Mouse (Mus musculus) midbrain, embryonic 13.5 days (tissue): ENCODE measurements at regions not wholly inside any gene's neighbourhood (a gene's known extent, or its start where the extent isn't known, plus 50 kb on each side); places are given as distances from the start of the nearest gene placed in this dataset.
"Not testable (repeated sequence)": the region's sequence is repeated elsewhere in the genome, so short reads cannot be mapped to it uniquely, and the experiment has no call there.

Experiments
- ATAC-seq: fragments of 200-750 bp; cut with Nextera tagmentation; 2 replicates; pipeline ENCODE4 v1.8.0; 2017; ENCODE audit warnings: mild to moderate bottlenecking, moderate TSS enrichment, moderate library complexity
- H3K27ac ChIP-seq: fragments of 300-500 bp; sonication (generic); 2 replicates; pipeline ENCODE4 v1.5.1; 2015; ENCODE audit warnings: inconsistent platforms, mild to moderate bottlenecking, moderate library complexity
- H3K27me3 ChIP-seq: fragments of 300-500 bp; sonication (generic); 2 replicates; pipeline ENCODE4 v1.6.1; 2015; ENCODE audit warnings: mild to moderate bottlenecking, inconsistent platforms
- H3K36me3 ChIP-seq: fragments of 300-500 bp; sonication (generic); 2 replicates; pipeline ENCODE4 v1.6.1; 2015; ENCODE audit warnings: mild to moderate bottlenecking, inconsistent platforms
- H3K4me1 ChIP-seq: fragments of 300-500 bp; sonication (generic); replicated peaks from 2 replicates; pipeline ENCODE4 v1.6.1; 2015; ENCODE audit warnings: inconsistent platforms
- H3K4me2 ChIP-seq: fragments of 300-500 bp; sonication (generic); replicated peaks from 2 replicates; pipeline ENCODE4 v1.6.1; 2015; ENCODE audit warnings: moderate library complexity, mild to moderate bottlenecking, inconsistent platforms
- H3K4me3 ChIP-seq: fragments of 300-500 bp; sonication (generic); replicated peaks from 2 replicates; pipeline ENCODE4 v1.5.1; 2015; ENCODE audit warnings: mild to moderate bottlenecking, inconsistent platforms
- H3K9ac ChIP-seq: fragments of 300-500 bp; sonication (generic); replicated peaks from 2 replicates; pipeline ENCODE4 v1.6.1; 2015; ENCODE audit warnings: mild to moderate bottlenecking, inconsistent platforms
- H3K9me3 ChIP-seq: fragments of 300-500 bp; sonication (generic); 2 replicates; pipeline ENCODE4 v1.6.1; 2016; ENCODE audit warnings: mild to moderate bottlenecking, inconsistent platforms
- WGBS: fragments of 180-500 bp; shearing (Covaris S2); methylation state at CpG from one replicate; pipeline ENCODE4 v1.1.7; 2015; 5-methylcytosine and 5-hydroxymethylcytosine counted together

- Histone ChIP-seq H3K36me3 (no peaks in the 10 kb centered on the region), H3K9ac (no peak overlapping the region), H3K4me3 (no peak overlapping the region), H3K9me3 (no peaks in the 10 kb centered on the region), H3K4me1 (0 out of 2 replicates have a peak, but pooled peaks cover 3% of the 10 kb centered on the region), H3K27me3 (no peaks in the 10 kb centered on the region), H3K4me2 (no peak overlapping the region), H3K27ac (no peak overlapping the region)
- ATAC-seq, result no peak
- WGBS, result 94% methylated on average over 14 of the region's 14 CpGs
Measured at GRCm38 (mm10) chr1:88786066-88786465, 84.0 kb upstream of the Arl4c start.

GRCm38 (mm10) chr1:88790674-88791073 lies 88.7 kb upstream of the Arl4c start:
- Histone ChIP-seq H3K4me3 (no peak overlapping the region), H3K9me3 (peaks cover 5% of the 10 kb centered on the region; the same call in 1 of the 2 replicates), H3K27me3 (no peaks in the 10 kb centered on the region), H3K27ac (no peak overlapping the region), H3K4me1 (no peaks in the 10 kb centered on the region), H3K4me2 (no peak overlapping the region), H3K9ac (no peak overlapping the region), H3K36me3 (no peaks in the 10 kb centered on the region)
- WGBS, result 83% methylated on average over 7 of the region's 7 CpGs
- no peak for ATAC-seq

- peaks cover 6% of the 10 kb centered on the region; the same call in 1 of the 2 replicates for H3K9me3 ChIP-seq
- no peak overlapping the region for H3K27ac ChIP-seq
- ATAC-seq, result no peak
- no peaks in the 10 kb centered on the region for H3K27me3 ChIP-seq
- no peak overlapping the region for H3K4me2 ChIP-seq
- H3K9ac ChIP-seq, result no peak overlapping the region
- H3K36me3 ChIP-seq, result no peaks in the 10 kb centered on the region
- H3K4me3 ChIP-seq, result no peak overlapping the region
- peaks cover 17% of the 10 kb centered on the region for H3K4me1 ChIP-seq
- WGBS, result 69% methylated on average over 10 of the region's 10 CpGs
Measured at GRCm38 (mm10) chr1:88794926-88795325, 92.9 kb upstream of the Arl4c start.

- Histone ChIP-seq H3K4me3 (no peak overlapping the region), H3K9ac (no peak overlapping the region), H3K4me1 (peaks cover 28% of the 10 kb centered on the region), H3K27me3 (no peaks in the 10 kb centered on the region), H3K27ac (no peak overlapping the region), H3K36me3 (no peaks in the 10 kb centered on the region), H3K4me2 (no peak overlapping the region), H3K9me3 (peaks cover 11% of the 10 kb centered on the region; the same call in 1 of the 2 replicates)
- 40% methylated on average over 14 of the region's 14 CpGs for WGBS
- peak; percentile 53; the same call in 1 of the 2 replicates for ATAC-seq
Measured at GRCm38 (mm10) chr1:88798473-88798872, 96.5 kb upstream of the Arl4c start.

- Histone ChIP-seq H3K4me2 (no peak overlapping the region), H3K27me3 (no peaks in the 10 kb centered on the region), H3K36me3 (no peaks in the 10 kb centered on the region), H3K4me1 (peaks cover 28% of the 10 kb centered on the region), H3K4me3 (no peak overlapping the region), H3K9ac (no peak overlapping the region), H3K27ac (no peak overlapping the region), H3K9me3 (peaks cover 15% of the 10 kb centered on the region; the same call in 1 of the 2 replicates)
- no peak for ATAC-seq
- 24% methylated on average over 8 of the region's 8 CpGs for WGBS
Measured at GRCm38 (mm10) chr1:88798874-88799273, 96.9 kb upstream of the Arl4c start.

GRCm38 (mm10) chr1:88799343-88799742 lies 97.3 kb upstream of the Arl4c start:
- Histone ChIP-seq H3K4me1 (peaks cover 28% of the 10 kb centered on the region), H3K36me3 (no peaks in the 10 kb centered on the region), H3K27ac (peak overlapping the region; percentile 63), H3K4me2 (no peak overlapping the region), H3K4me3 (no peak overlapping the region), H3K9ac (no peak overlapping the region), H3K27me3 (no peaks in the 10 kb centered on the region), H3K9me3 (peaks cover 16% of the 10 kb centered on the region; the same call in 1 of the 2 replicates)
- ATAC-seq, result peak; percentile 69
- WGBS, result 10% methylated on average over 7 of the region's 7 CpGs

GRCm38 (mm10) chr1:88799789-88800188 lies 97.8 kb upstream of the Arl4c start:
- H3K4me3 ChIP-seq, result no peak overlapping the region
- no peak overlapping the region for H3K9ac ChIP-seq
- peaks cover 16% of the 10 kb centered on the region; the same call in 1 of the 2 replicates for H3K9me3 ChIP-seq
- H3K4me1 ChIP-seq, result peaks cover 28% of the 10 kb centered on the region
- peak; percentile 27; the same call in 1 of the 2 replicates for ATAC-seq
- H3K4me2 ChIP-seq, result no peak overlapping the region
- no peaks in the 10 kb centered on the region for H3K36me3 ChIP-seq
- peak overlapping the region; percentile 63 for H3K27ac ChIP-seq
- 17% methylated on average over 8 of the region's 8 CpGs for WGBS
- H3K27me3 ChIP-seq, result no peaks in the 10 kb centered on the region

GRCm38 (mm10) chr1:88800411-88800810 lies 98.4 kb upstream of the Arl4c start:
- Histone ChIP-seq H3K27me3 (no peaks in the 10 kb centered on the region), H3K4me2 (no peak overlapping the region), H3K9me3 (peaks cover 14% of the 10 kb centered on the region; the same call in 1 of the 2 replicates), H3K4me3 (no peak overlapping the region), H3K9ac (no peak overlapping the region), H3K27ac (no peak overlapping the region), H3K4me1 (peaks cover 28% of the 10 kb centered on the region), H3K36me3 (no peaks in the 10 kb centered on the region)
- ATAC-seq, result no peak
- 35% methylated on average over 5 of the region's 5 CpGs for WGBS

GRCm38 (mm10) chr1:88801151-88801550 lies 99.1 kb upstream of the Arl4c start:
- peaks cover 28% of the 10 kb centered on the region for H3K4me1 ChIP-seq
- H3K9ac ChIP-seq, ATAC-seq, H3K27ac ChIP-seq, H3K4me3 ChIP-seq, H3K36me3 ChIP-seq, H3K4me2 ChIP-seq, H3K27me3 ChIP-seq: not testable (repeated sequence)
- peaks cover 11% of the 10 kb centered on the region; the same call in 1 of the 2 replicates for H3K9me3 ChIP-seq

- no peak overlapping the region for H3K9ac ChIP-seq
- no peak overlapping the region for H3K4me3 ChIP-seq
- H3K4me2 ChIP-seq, result no peak overlapping the region
- WGBS, result 56% methylated on average over 6 of the region's 6 CpGs
- no peaks in the 10 kb centered on the region for H3K36me3 ChIP-seq
- peaks cover 5% of the 10 kb centered on the region; the same call in 1 of the 2 replicates for H3K4me1 ChIP-seq
- H3K27me3 ChIP-seq, result no peaks in the 10 kb centered on the region
- ATAC-seq, result no peak
- no peak overlapping the region for H3K27ac ChIP-seq
- H3K9me3 ChIP-seq, result peaks cover 11% of the 10 kb centered on the region; the same call in 1 of the 2 replicates
Measured at GRCm38 (mm10) chr1:88806960-88807359, 104.9 kb upstream of the Arl4c start.

GRCm38 (mm10) chr1:88807901-88808300 lies 105.9 kb upstream of the Arl4c start:
- ATAC-seq, result no peak
- H3K4me2 ChIP-seq, result no peak overlapping the region
- H3K27me3 ChIP-seq, result no peaks in the 10 kb centered on the region
- WGBS, result 90% methylated on average over 6 of the region's 6 CpGs
- no peaks in the 10 kb centered on the region for H3K36me3 ChIP-seq
- H3K4me3 ChIP-seq, result no peak overlapping the region
- H3K27ac ChIP-seq, result no peak overlapping the region
- H3K9me3 ChIP-seq, result peaks cover 11% of the 10 kb centered on the region; the same call in 1 of the 2 replicates
- H3K4me1 ChIP-seq, result peaks cover 8% of the 10 kb centered on the region
- H3K9ac ChIP-seq, result no peak overlapping the region

GRCm38 (mm10) chr1:88808508-88808907 lies 106.5 kb upstream of the Arl4c start:
- no peak for ATAC-seq
- no peak overlapping the region for H3K4me2 ChIP-seq
- peaks cover 5% of the 10 kb centered on the region; the same call in 1 of the 2 replicates for H3K9me3 ChIP-seq
- H3K36me3 ChIP-seq, result no peaks in the 10 kb centered on the region
- no peaks in the 10 kb centered on the region for H3K27me3 ChIP-seq
- H3K4me1 ChIP-seq, result peaks cover 14% of the 10 kb centered on the region
- no peak overlapping the region for H3K4me3 ChIP-seq
- no peak overlapping the region for H3K9ac ChIP-seq
- 59% methylated on average over 3 of the region's 3 CpGs for WGBS
- H3K27ac ChIP-seq, result no peak overlapping the region

- no peak overlapping the region for H3K27ac ChIP-seq
- H3K9ac ChIP-seq, result no peak overlapping the region
- H3K9me3 ChIP-seq, result no peaks in the 10 kb centered on the region
- WGBS, result 69% methylated on average over 2 of the region's 2 CpGs
- no peaks in the 10 kb centered on the region for H3K27me3 ChIP-seq
- ATAC-seq, result no peak
- H3K4me3 ChIP-seq, result no peak overlapping the region
- H3K36me3 ChIP-seq, result no peaks in the 10 kb centered on the region
- no peak overlapping the region for H3K4me2 ChIP-seq
- peaks cover 21% of the 10 kb centered on the region for H3K4me1 ChIP-seq
Measured at GRCm38 (mm10) chr1:88809756-88810155, 107.7 kb upstream of the Arl4c start.
